Mouse (Mus musculus): ENCODE measurements at regions not wholly inside any gene's neighbourhood (a gene's known extent, or its start where the extent isn't known, plus 50 kb on each side); places are given as distances from the start of the nearest gene placed in this dataset.

DNA sequence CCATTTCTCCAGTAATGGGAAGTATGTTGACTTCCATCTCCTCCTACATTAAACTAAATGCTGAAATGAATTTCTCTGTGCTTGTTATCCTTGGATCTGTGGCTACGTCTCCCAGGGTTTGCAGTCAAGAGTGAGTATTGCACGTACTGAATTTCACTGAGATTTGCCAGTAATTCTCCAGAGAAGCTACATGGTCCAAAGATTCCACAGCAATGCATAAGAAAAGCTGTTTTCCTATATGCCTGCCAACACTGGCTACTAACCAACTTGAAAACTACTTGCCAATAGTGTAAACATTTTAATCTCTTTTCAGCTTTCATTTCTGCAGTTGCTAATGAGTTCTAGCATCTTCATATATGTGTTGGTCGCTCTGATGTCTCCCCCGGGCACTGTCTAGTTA is 164.4 kb downstream of the Cysltr2 start:
- no peaks in the 10 kb centered on the region for H3K4me1 ChIP-seq (ENCODE audit: control insufficient read depth, insufficient read depth, low read length)
- H3K79me2 ChIP-seq (ENCODE audit: control insufficient read depth, insufficient read depth, low read length) = no peaks in the 10 kb centered on the region
- TF ChIP-seq CTCF (IDR thresholded peaks at IDR 0.05; ENCODE audit: low read depth, low read length) (no peak), POLR2A (IDR thresholded peaks at IDR 0.05; ENCODE audit: extremely low read depth, insufficient read depth, low read length) (no peak)
- no peaks in the 10 kb centered on the region; the same call in 1 of the 2 replicates for H3K27me3 ChIP-seq (ENCODE audit: control insufficient read depth, insufficient read depth, low read length)
- 82% methylated on average over 4 of the region's 4 CpGs for WGBS
- no peak overlapping the region for H3K4me3 ChIP-seq (ENCODE audit: insufficient read depth, low read depth, low read length)
- no peaks in the 10 kb centered on the region for H3K36me3 ChIP-seq (ENCODE audit: control insufficient read depth, insufficient read depth, low read length)
- no peak overlapping the region for H3K9ac ChIP-seq (ENCODE audit: low read depth, low read length)
- no peak for DNase-seq (ENCODE audit: extremely low read depth, low read depth, low spot score)
- H3K27ac ChIP-seq (replicated peaks; ENCODE audit: insufficient read depth, low read depth, low read length) = no peak overlapping the region

DNA sequence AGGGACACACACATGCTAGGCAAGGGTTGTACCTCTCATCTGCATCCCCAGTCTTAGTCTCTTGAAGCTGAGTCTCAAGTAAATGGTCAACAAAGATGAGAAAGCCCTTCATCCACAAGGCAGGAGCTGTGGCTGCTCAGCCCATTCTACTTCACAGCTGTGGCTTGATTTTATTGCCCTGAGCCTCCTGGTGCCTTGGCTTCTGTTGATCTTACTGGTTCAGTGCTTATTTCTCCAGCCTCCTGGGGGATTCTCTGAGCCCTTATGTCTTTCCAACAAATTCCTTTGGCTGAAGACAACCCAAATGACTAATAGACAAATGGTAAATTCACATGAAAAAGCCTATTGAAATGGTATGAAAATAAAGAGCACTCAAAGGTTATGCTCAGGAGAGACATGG is 167.3 kb upstream of the Fndc3a start:
- no peaks in the 10 kb centered on the region; the same call in 1 of the 2 replicates for H3K27me3 ChIP-seq (ENCODE audit: control insufficient read depth, insufficient read depth, low read length)
- no peaks in the 10 kb centered on the region for H3K36me3 ChIP-seq (ENCODE audit: control insufficient read depth, insufficient read depth, low read length)
- DNase-seq (ENCODE audit: extremely low read depth, low read depth, low spot score) = no peak
- H3K4me3 ChIP-seq (ENCODE audit: insufficient read depth, low read depth, low read length) = no peak overlapping the region
- H3K4me1 ChIP-seq (ENCODE audit: control insufficient read depth, insufficient read depth, low read length) = no peaks in the 10 kb centered on the region
- TF ChIP-seq CTCF (IDR thresholded peaks at IDR 0.05; ENCODE audit: low read depth, low read length) (no peak), POLR2A (IDR thresholded peaks at IDR 0.05; ENCODE audit: extremely low read depth, insufficient read depth, low read length) (no peak)
- no peaks in the 10 kb centered on the region for H3K79me2 ChIP-seq (ENCODE audit: control insufficient read depth, insufficient read depth, low read length)
- H3K9ac ChIP-seq (ENCODE audit: low read depth, low read length) = no peak overlapping the region
- no peak overlapping the region for H3K27ac ChIP-seq (replicated peaks; ENCODE audit: insufficient read depth, low read depth, low read length)

DNA sequence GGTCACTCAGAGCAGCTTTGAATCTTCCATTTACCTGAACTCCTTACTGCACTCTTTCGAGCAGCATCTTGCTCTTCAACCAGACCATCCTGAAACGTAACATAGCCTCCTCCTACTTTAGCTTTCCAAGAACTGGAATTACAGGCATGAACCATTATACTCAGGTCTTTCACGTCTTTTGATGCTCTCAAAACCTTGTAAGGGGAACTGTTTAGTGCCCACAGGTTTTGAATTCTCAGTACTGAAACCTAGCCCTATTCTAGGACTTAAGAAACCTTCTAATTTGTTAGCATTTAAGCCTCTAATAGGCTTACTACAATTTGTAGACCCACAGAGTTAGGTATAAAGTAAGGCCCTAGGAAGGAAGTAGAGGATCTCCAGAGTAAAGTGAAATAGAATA is 163.7 kb upstream of the Fndc3a start:
- DNase-seq (ENCODE audit: extremely low read depth, low read depth, low spot score) = no peak
- H3K36me3 ChIP-seq (ENCODE audit: control insufficient read depth, insufficient read depth, low read length) = no peaks in the 10 kb centered on the region
- no peak overlapping the region for H3K9ac ChIP-seq (ENCODE audit: low read depth, low read length)
- H3K4me1 ChIP-seq (ENCODE audit: control insufficient read depth, insufficient read depth, low read length) = no peaks in the 10 kb centered on the region
- TF ChIP-seq POLR2A (IDR thresholded peaks at IDR 0.05; ENCODE audit: extremely low read depth, insufficient read depth, low read length) (no peak), CTCF (IDR thresholded peaks at IDR 0.05; ENCODE audit: low read depth, low read length) (no peak)
- H3K4me3 ChIP-seq (ENCODE audit: insufficient read depth, low read depth, low read length) = no peak overlapping the region
- WGBS = 80% methylated on average over 3 of the region's 3 CpGs
- no peaks in the 10 kb centered on the region for H3K79me2 ChIP-seq (ENCODE audit: control insufficient read depth, insufficient read depth, low read length)
- H3K27me3 ChIP-seq (ENCODE audit: control insufficient read depth, insufficient read depth, low read length) = 0 out of 2 replicates have a peak, but pooled peaks cover 2% of the 10 kb centered on the region
- H3K27ac ChIP-seq (replicated peaks; ENCODE audit: insufficient read depth, low read depth, low read length) = no peak overlapping the region

DNA sequence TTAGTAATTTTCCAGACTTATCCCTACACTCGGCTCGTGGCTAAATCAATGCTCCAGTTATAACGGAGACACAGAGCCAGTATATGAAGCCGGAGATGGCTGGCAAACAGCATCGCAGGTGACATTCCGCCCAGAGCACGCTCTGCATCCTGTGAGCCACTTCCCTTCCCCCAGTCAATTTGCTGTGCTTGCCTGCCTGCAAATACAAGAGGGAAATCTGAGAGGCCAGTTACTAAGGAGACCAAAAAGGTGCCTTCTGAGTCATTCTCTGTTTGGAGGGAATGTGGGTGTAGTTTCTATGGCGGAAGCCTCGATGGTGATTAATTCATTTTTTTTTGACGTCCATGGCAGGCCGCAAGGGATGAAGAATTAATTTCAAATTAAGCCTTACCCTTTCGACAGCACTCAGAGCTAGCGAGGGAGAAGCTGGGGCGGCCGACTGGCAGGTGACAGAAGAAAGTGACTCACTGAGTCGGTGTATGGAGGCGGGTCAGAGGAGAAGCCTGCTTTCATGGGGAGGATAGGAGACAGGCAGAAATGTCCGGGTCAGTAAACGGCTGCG is 159.5 kb upstream of the Fndc3a start:
- 43% methylated on average over 20 of the region's 20 CpGs for WGBS
- Histone ChIP-seq H3K27me3 (ENCODE audit: control insufficient read depth, insufficient read depth, low read length) (0 out of 2 replicates have a peak, but pooled peaks cover 2% of the 10 kb centered on the region), H3K9ac (ENCODE audit: low read depth, low read length) (no peak overlapping the region), H3K27ac (replicated peaks; ENCODE audit: insufficient read depth, low read depth, low read length) (no peak overlapping the region), H3K79me2 (ENCODE audit: control insufficient read depth, insufficient read depth, low read length) (no peaks in the 10 kb centered on the region), H3K4me1 (ENCODE audit: control insufficient read depth, insufficient read depth, low read length) (no peaks in the 10 kb centered on the region), H3K36me3 (ENCODE audit: control insufficient read depth, insufficient read depth, low read length) (no peaks in the 10 kb centered on the region), H3K4me3 (ENCODE audit: insufficient read depth, low read depth, low read length) (no peak overlapping the region)
- no peak for DNase-seq (ENCODE audit: extremely low read depth, low read depth, low spot score)
- TF ChIP-seq CTCF (IDR thresholded peaks at IDR 0.05; ENCODE audit: low read depth, low read length) = no peak
- no peak for TF ChIP-seq POLR2A (IDR thresholded peaks at IDR 0.05; ENCODE audit: extremely low read depth, insufficient read depth, low read length)

DNA sequence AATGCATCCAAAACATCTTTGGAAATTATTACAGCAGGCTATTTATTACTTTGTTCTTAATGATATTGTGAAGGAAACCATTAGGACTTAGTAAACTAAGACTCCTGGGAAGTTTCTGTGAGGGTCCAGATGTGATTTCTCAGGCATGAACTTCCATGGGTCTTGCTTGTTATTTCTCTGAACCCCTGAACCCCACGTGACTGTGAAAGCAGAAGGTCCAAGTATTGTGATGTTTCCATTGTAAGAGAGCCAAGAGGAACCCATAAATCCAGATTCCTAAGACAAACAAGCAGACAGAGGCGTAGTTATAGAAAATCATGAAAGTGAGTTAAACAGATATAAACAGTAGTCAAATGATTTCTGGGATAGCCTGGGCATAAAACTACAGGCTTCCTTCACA is 157.1 kb upstream of the Fndc3a start:
- no peaks in the 10 kb centered on the region for H3K4me1 ChIP-seq (ENCODE audit: control insufficient read depth, insufficient read depth, low read length)
- WGBS = 77% methylated on average over 2 of the region's 2 CpGs
- TF ChIP-seq CTCF (IDR thresholded peaks at IDR 0.05; ENCODE audit: low read depth, low read length) (no peak), POLR2A (IDR thresholded peaks at IDR 0.05; ENCODE audit: extremely low read depth, insufficient read depth, low read length) (no peak)

DNA sequence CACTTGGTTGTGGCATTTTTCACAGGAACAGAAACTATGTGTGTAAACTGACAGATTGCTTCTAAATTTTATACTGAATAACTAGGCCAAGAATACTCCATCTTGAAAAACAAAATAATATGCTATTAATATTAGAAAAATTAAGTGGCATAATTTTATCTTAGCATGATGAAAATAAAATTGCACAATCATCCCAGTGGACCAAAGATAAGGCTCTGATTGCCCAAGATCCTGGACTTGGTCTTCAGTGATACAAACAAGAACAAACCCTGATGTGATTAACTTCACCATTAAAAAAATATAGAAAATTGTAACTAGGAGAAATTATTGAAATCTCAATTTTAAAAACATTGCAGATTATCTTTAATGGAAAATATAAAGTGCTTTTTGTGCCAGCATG is 155.7 kb upstream of the Fndc3a start:
- Histone ChIP-seq H3K79me2 (ENCODE audit: control insufficient read depth, insufficient read depth, low read length) (no peaks in the 10 kb centered on the region), H3K4me1 (ENCODE audit: control insufficient read depth, insufficient read depth, low read length) (no peaks in the 10 kb centered on the region), H3K9ac (ENCODE audit: low read depth, low read length) (no peak overlapping the region), H3K27ac (replicated peaks; ENCODE audit: insufficient read depth, low read depth, low read length) (no peak overlapping the region), H3K36me3 (ENCODE audit: control insufficient read depth, insufficient read depth, low read length) (no peaks in the 10 kb centered on the region), H3K4me3 (ENCODE audit: insufficient read depth, low read depth, low read length) (no peak overlapping the region), H3K27me3 (ENCODE audit: control insufficient read depth, insufficient read depth, low read length) (0 out of 2 replicates have a peak, but pooled peaks cover 2% of the 10 kb centered on the region)
- DNase-seq (ENCODE audit: extremely low read depth, low read depth, low spot score) = peak; percentile 17
- no peak for TF ChIP-seq CTCF (IDR thresholded peaks at IDR 0.05; ENCODE audit: low read depth, low read length)
- no peak for TF ChIP-seq POLR2A (IDR thresholded peaks at IDR 0.05; ENCODE audit: extremely low read depth, insufficient read depth, low read length)

More for the DNA sequence above, 157.1 kb upstream of the Fndc3a start:
- no peak overlapping the region for H3K4me3 ChIP-seq (ENCODE audit: insufficient read depth, low read depth, low read length)
- no peak overlapping the region for H3K27ac ChIP-seq (replicated peaks; ENCODE audit: insufficient read depth, low read depth, low read length)
- H3K79me2 ChIP-seq (ENCODE audit: control insufficient read depth, insufficient read depth, low read length) = no peaks in the 10 kb centered on the region
- no peak for DNase-seq (ENCODE audit: extremely low read depth, low read depth, low spot score)
- no peak overlapping the region for H3K9ac ChIP-seq (ENCODE audit: low read depth, low read length)
- 0 out of 2 replicates have a peak, but pooled peaks cover 2% of the 10 kb centered on the region for H3K27me3 ChIP-seq (ENCODE audit: control insufficient read depth, insufficient read depth, low read length)
- H3K36me3 ChIP-seq (ENCODE audit: control insufficient read depth, insufficient read depth, low read length) = no peaks in the 10 kb centered on the region
